14 mouse cellular contexts compared by ENCODE assay signal in the genomic region with DNA sequence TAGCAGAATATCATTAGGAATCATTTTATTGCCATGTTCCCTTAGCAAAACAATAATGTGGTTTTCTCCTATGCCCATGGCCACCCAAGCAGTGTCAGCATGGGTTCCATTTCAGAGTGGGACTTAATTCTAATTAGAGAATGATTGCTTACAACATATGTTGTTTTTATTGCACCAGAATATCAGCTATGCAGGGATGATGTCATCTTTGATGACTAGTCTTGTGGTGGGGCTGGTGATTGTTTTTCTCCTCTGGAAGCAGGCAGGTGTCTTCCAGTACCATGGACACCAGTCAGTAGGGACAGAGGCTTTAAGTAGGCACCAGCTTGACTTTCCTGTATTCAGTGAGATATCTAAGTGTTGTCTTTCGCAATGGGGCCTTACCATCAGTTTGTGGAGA. TPM values are rescaled to one million over a fixed set of nuclear protein-coding genes. Genes with fewer than 3 reads are reported as not detected.
"Had no signal": no experiment of that assay in that cellular context is flagged by ENCODE, and none has a peak within 500 bp of the region (broad histone marks: within the 10 kb centered on the region; RNA-seq: fewer than 3 reads in every experiment).

No protein-coding gene starts in this region.

- DNase-seq: kidney, adult 18-20 months; kidney, adult 9 months; kidney, postnatal 14 days; kidney, postnatal 4 days; layer of hippocampus, postnatal 36 days; liver, embryonic 13.5 days; lung, adult 2 months; lung, postnatal 14 days; right cerebral cortex, adult 18-20 months; right cerebral cortex, postnatal 14 days; right cerebral cortex, postnatal 4 days; thymus, postnatal 25 days had no signal

RNA-seq across cellular contexts. Expression of a gene that starts 14.7 kb away (rescaled TPM):
- total RNA-seq: megakaryocyte, adult 5-6 weeks had no signal

RNA-seq across cellular contexts. Expression of a gene that starts 43.6 kb away (rescaled TPM):
- total RNA-seq: liver, adult 2 months; megakaryocyte, adult 5-6 weeks had no signal
